Mouse (Mus musculus): ENCODE measurements at regions not wholly inside any gene's neighbourhood (a gene's known extent, or its start where the extent isn't known, plus 50 kb on each side); places are given as distances from the start of the nearest gene placed in this dataset.

DNA sequence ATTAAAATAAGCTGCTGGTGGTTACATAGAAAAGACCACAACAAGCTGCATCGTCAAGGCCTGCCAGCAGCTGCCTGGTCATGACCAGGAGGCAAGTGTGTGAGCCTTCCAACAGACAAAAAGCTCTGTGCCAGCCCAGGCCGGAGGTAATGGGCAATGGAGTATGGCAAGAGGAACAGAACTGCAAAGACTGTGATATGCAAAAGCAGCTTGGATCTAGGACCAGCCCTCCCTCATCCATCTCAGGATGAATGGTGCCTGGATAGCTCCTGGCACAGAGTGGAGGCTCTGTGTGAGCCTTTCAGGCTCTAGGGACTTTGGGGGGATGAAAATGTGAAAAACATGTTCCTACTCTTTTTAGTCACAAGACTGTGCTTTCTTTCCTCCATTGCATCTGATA, 402.5 kb upstream of the Tnp1 start:
- no peak for TF ChIP-seq CTCF (conservative IDR thresholded peaks at IDR 0.05; ENCODE audit: insufficient read depth, insufficient read length, low read depth, low read length)
- TF ChIP-seq POLR2A (IDR thresholded peaks at IDR 0.05; ENCODE audit: low read depth, low read length) = no peak
